Mouse (Mus musculus): ENCODE results near the gene Gm49396. TPM values are rescaled to one million over a fixed set of nuclear protein-coding genes. Genes with fewer than 3 reads are reported as not detected.

The Gm49396 gene
- 3.4 TPM for polyA plus RNA-seq (2014; fragmentation: Illumina TruSeq; extraction: RNeasy Lipid Tissue Mini Kit (QIAGEN cat#74804); ENCODE audit: low read depth, low replicate concordance)

DNA sequence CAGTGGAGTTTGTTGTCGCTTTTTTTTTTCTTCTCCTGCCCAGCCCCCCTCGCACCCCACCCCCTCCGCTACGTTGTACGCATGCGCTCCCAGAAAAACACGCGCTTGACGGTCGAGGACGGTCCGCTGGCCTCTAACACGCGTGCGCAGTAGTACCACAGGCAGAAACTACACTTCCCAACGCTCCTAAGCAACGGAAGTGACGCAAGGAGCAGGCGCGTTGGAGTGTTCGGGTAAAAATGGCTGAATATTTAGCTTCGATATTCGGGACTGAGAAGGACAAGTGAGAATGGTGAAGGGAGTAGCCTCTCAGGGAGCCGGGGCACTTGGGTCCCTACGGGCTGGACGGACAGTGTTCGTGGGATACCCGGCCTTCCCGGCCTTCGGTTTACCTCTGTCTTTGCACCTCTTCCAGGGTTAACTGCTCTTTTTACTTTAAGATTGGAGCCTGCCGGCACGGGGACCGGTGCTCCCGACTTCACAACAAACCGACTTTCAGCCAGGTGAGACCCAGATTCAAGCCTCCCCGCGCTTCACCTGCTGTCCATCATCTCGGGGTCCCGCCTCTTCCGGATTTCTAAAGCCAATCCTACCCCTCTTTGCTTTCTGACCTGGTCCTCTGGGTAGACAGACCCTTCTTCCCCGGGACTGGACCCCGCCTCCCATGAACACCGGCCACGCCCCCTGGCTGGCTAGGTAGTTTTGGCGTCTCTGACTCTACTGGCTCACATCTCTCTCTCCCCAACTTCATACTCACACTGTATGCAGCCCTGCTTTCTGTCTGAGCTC lies at the start of gene Gm49396, which contains the start of the genes U2af1l4 and Psenen:
TSS of gene Gm49396 (plus strand) at position 228 of the 789 bp plus-strand sequence.
TSS of gene U2af1l4 (plus strand) at position 185 of the 789 bp plus-strand sequence.
TSS of gene Psenen (minus strand) at position 511 of the 789 bp plus-strand sequence.

DNA sequence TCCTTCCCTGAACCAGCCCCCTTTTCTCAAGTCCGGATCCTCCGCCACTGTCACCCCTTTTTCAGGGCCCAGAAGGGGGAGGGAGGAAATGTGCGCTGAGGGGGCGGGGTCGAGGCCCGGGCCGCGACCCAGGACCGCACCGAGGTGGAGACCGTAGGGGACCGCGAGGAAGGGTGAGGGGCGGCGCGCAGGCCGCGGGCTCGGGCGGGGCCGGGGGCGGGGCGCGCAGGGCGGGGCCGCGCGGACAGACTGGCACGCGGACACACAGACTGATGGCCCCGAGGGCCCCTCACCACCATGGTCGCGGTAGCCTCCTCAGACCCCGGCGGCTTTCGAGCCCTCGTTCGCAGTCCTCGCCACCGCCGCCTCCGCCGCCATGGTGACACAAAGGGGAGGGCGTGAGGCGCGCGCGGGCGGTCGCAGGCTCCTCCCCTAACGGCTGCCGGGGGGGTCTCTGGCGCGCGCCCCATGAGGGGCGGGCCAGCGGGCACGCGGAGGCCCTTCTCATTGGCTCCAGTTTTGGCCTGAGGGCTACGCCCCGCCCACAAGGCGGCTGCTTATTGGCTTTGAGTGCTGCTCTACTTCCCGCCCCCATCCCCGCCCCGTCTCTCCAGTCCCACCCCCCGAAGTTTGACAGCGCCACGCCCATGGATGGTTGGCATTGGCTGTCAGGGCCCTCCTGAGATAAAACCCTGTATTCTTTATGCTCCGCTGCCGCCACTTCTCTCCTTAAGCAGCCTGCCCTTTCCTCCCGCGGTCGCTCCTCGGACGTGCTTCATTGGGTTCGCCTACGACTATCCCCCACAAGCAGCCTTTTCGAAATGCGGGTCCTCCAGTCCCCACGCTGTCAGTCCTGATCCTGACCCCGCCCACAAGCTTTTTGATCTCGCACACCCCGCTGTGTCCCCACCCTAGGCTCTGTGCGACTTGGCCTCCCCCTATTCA lies 28.2 kb upstream of the Gm49396 start, which contains the start of gene Arhgap33:
TSS of gene Arhgap33 (minus strand) at position 428 of the 945 bp plus-strand sequence.

DNA sequence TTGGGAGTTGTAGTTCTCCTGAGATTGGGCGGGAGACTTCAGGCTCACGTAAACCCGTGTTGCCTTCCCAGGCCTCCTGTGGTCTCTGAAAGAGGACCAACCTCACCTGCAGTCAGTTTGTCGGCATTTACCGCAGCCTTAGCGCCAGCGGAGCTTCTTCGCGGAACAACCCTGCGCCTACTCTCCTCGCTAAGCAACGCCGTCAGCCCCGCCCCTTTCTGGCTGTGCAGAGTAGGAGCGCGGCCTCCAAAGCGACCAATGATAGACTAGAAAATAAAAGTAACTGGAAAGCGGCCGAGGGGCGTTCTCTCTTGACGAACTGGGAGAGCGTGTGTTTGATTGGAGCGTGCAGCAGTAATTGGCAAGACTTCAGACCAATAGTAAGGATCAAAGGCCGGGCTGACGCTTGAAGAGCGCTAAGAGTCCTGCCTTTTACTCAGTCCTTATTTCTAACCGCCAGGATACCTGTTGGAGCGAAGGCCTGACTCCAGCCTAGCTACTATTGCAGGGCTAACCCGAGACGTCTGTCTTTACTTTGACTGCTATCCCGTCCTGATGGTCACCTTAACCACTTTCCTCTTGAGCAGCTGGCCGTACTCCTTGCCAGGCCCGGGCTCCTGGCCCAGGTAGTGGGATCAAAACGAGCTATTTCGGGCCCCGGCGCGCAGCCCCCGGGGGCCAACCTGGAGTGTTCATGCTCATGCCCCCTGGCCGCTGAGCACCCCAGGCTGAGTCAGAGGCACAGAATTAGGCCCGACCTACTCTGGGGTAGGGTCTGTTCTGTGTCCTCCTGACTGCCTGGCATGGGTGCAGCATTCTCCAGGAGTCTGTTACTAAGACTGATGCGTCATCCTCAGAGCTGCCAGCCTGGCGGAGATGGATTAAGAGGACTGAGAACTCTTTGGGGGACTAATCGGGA lies 10.8 kb upstream of the Gm49396 start, which contains the start of the genes Hspb6 and Proser3:
TSS of gene Hspb6 (plus strand) at position 77 of the 919 bp plus-strand sequence.
TSS of gene Proser3 (minus strand) at position 198 of the 919 bp plus-strand sequence.

DNA sequence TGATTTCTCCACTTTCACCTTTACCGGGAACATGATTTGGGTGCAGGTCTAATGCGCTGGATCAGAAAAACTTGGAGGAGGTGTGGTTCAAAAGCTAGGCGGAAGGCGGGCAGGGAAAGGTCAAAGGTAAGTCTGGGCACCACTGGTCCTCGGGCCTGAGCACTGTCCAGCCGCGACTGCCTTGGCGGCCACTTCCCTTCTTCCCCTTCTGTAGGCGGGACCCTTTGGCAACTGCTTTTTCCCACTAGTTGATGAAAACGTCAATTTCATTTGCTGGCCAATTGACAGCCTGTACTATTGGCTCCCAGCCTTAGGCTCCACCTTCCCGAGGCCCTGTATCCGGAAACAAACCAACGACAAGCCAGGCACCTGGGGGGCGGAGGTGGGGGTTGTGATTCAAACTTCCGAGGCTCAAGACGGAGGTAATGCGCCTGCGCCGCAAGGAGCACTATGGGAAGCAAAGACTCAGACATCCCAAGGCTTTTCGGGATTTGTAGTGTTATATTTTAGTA lies 3.6 kb upstream of the Gm49396 start, which contains the start of gene Lin37:
TSS of gene Lin37 (minus strand) at position 396 of the 512 bp plus-strand sequence.

DNA sequence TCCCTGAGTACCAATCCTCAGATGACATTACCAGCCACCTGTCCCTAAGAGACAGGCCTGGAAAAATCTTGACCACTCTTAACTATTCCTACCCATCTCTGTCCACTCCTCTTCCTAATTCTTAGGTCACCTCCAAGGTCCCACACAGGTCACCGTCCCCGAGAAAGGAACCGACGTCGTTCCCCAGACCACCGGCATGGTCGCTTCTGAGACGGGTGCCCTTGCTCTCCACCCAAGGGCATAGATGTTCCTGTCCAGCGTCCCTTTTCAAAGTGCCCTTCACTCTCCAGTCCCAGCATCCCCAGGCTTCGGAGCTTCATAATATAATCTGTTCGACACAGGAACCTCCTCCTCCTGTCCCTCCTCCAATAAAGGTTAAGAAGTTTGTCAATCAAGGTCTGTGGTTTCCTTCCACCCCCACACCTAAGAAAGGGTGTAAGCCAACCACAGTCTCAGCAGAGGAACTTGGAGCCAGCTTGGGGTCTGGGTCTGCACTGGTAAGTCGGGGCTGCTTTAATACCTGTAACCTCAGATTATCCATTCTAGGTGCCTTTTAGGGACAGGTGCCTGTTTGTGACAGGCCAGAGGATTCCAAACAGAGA lies 1.9 kb downstream of the Gm49396 start, which contains the start of gene Igflr1:
TSS of gene Igflr1 (plus strand) at position 458 of the 602 bp plus-strand sequence.

DNA sequence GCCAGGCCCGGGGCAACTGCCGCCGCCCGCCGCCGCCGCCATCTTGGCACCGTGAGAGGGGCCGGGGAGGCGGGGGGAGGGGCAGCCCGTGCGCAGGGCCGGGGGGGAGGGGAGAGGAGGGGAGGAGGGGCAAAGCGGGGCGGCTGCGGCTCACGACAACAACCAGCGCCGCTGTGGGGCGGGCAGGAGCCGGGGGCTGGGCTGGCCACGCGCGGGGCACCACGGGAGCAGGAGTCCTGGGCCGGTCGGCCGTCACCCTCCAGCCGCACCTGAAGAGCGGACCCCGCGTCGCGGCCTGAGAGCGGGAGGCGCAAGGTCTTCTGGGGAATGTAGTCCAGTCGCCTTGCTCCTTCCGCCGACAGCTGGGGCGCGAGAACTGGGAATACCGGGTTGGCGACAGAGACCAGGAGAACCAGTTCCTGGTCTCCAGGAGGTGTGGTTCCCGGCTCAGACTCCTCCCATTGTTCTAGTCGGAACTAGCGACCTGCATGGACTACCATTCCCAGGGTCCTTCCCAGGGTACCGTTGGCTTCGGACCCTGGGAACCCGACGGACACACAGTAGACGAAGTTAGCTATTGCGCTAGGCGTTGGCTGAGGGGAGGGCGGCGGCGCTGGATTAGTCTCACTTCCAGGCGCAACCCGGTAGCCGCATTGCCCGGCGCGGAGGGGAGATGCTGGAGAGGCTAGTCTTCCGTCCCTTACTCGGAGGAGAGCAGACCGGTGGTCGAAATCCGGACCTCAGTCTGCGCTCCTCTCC lies 25.7 kb downstream of the Gm49396 start, which contains the start of gene Kmt2b:
TSS of gene Kmt2b (minus strand) at position 51 of the 759 bp plus-strand sequence.

DNA sequence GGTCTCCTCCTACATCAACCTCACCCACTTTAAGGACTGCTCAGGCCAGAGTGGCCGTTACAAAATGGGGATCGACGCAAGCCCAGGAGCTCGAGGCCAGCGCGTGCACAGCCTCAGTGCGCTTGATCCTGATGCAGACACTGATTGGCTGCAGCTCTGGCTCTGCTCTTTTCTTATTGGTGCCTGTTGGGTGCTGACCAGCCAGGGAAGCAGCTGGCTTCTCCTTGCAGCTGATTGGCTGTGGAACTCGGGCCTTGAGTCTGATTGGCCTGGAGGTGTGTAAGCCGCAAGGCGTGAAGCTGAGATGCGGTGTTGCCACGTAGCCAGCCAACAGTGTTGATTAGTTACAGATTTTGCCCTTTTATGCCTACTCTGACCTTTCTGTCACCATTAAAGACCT lies 35.6 kb downstream of the Gm49396 start, which contains the start of gene Zbtb32:
TSS of gene Zbtb32 (minus strand) at position 124 of the 400 bp plus-strand sequence.

DNA sequence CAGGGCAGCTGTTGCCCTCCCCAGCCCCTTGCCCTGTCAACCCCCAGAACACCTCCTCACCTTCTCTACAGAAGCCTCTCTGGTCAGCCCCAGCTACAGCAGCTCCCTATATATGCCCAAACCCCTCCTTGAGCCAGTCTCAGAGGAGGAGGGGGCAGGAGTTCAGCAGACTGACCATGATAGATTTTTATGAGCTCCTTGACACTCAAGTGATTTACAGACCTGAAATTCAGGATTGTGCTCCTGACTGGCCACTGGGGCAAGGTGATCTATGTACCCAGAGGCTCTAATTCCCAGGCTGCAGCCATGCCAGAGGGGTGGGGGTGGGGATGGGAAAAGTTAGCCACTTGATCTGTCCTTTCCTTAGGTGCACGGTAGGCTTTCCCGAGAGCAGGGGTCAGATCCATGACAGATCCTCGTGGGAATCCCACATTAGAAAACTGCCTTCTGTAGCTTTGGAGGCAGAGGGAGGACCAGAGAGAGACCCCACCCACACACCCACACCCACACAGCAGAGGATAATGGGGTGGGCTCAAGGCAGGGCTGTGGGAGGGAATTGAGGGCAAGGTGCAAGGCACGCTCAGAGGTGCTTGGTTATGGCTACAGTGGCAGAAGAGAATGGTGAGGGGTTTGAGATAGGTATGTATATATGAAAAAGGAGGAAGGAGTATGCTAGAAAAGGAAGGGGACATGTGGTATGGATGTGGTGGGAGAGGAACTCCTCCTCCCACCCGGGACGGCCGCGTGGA lies 49.7 kb downstream of the Gm49396 start, which contains the start of gene Upk1a:
TSS of gene Upk1a (minus strand) at position 194 of the 749 bp plus-strand sequence.

Other genes starting within 250 kb of the Gm49396 start
- 2.3 TPM for gene Syne4, start 248.5 kb upstream of the Gm49396 start, polyA plus RNA-seq (2014; fragmentation: Illumina TruSeq; extraction: RNeasy Lipid Tissue Mini Kit (QIAGEN cat#74804); ENCODE audit: low read depth, low replicate concordance)
- gene E130208F15Rik, start 241.6 kb upstream of the Gm49396 start, polyA plus RNA-seq (2014; fragmentation: Illumina TruSeq; extraction: RNeasy Lipid Tissue Mini Kit (QIAGEN cat#74804); ENCODE audit: low read depth, low replicate concordance) = 1.2 TPM
- 3.0 TPM for gene Sdhaf1, start 239.4 kb upstream of the Gm49396 start, polyA plus RNA-seq (2014; fragmentation: Illumina TruSeq; extraction: RNeasy Lipid Tissue Mini Kit (QIAGEN cat#74804); ENCODE audit: low read depth, low replicate concordance)
- 1.4 TPM for gene Lrfn3, start 200.6 kb upstream of the Gm49396 start, polyA plus RNA-seq (2014; fragmentation: Illumina TruSeq; extraction: RNeasy Lipid Tissue Mini Kit (QIAGEN cat#74804); ENCODE audit: low read depth, low replicate concordance)
- 3.2 TPM for gene Tyrobp, start 149.6 kb upstream of the Gm49396 start, polyA plus RNA-seq (2014; fragmentation: Illumina TruSeq; extraction: RNeasy Lipid Tissue Mini Kit (QIAGEN cat#74804); ENCODE audit: low read depth, low replicate concordance)
- not detected for gene Hcst, start 143.5 kb upstream of the Gm49396 start, polyA plus RNA-seq (2014; fragmentation: Illumina TruSeq; extraction: RNeasy Lipid Tissue Mini Kit (QIAGEN cat#74804); ENCODE audit: low read depth, low replicate concordance)
- not detected for gene Nfkbid, start 141.6 kb upstream of the Gm49396 start, polyA plus RNA-seq (2014; fragmentation: Illumina TruSeq; extraction: RNeasy Lipid Tissue Mini Kit (QIAGEN cat#74804); ENCODE audit: low read depth, low replicate concordance)
- 8.6 TPM for gene Aplp1, start 117.8 kb upstream of the Gm49396 start, polyA plus RNA-seq (2014; fragmentation: Illumina TruSeq; extraction: RNeasy Lipid Tissue Mini Kit (QIAGEN cat#74804); ENCODE audit: low read depth, low replicate concordance)
- gene Kirrel2, start 105.7 kb upstream of the Gm49396 start, polyA plus RNA-seq (2014; fragmentation: Illumina TruSeq; extraction: RNeasy Lipid Tissue Mini Kit (QIAGEN cat#74804); ENCODE audit: low read depth, low replicate concordance) = not detected
- not detected for gene Nphs1, start 105.0 kb upstream of the Gm49396 start, polyA plus RNA-seq (2014; fragmentation: Illumina TruSeq; extraction: RNeasy Lipid Tissue Mini Kit (QIAGEN cat#74804); ENCODE audit: low read depth, low replicate concordance)
- not detected for gene Prodh2, start 69.7 kb upstream of the Gm49396 start, polyA plus RNA-seq (2014; fragmentation: Illumina TruSeq; extraction: RNeasy Lipid Tissue Mini Kit (QIAGEN cat#74804); ENCODE audit: low read depth, low replicate concordance)
- 0.23 TPM for gene Arhgap33, start 28.3 kb upstream of the Gm49396 start, polyA plus RNA-seq (2014; fragmentation: Illumina TruSeq; extraction: RNeasy Lipid Tissue Mini Kit (QIAGEN cat#74804); ENCODE audit: low read depth, low replicate concordance)
- gene Hspb6, start 11.2 kb upstream of the Gm49396 start, polyA plus RNA-seq (2014; fragmentation: Illumina TruSeq; extraction: RNeasy Lipid Tissue Mini Kit (QIAGEN cat#74804); ENCODE audit: low read depth, low replicate concordance) = 50.0 TPM
- 1.5 TPM for gene Proser3, start 11.0 kb upstream of the Gm49396 start, polyA plus RNA-seq (2014; fragmentation: Illumina TruSeq; extraction: RNeasy Lipid Tissue Mini Kit (QIAGEN cat#74804); ENCODE audit: low read depth, low replicate concordance)
- gene Lin37, start 3.5 kb upstream of the Gm49396 start, polyA plus RNA-seq (2014; fragmentation: Illumina TruSeq; extraction: RNeasy Lipid Tissue Mini Kit (QIAGEN cat#74804); ENCODE audit: low read depth, low replicate concordance) = 6.5 TPM
- gene U2af1l4, start within 50 bp of the Gm49396 start, polyA plus RNA-seq (2014; fragmentation: Illumina TruSeq; extraction: RNeasy Lipid Tissue Mini Kit (QIAGEN cat#74804); ENCODE audit: low read depth, low replicate concordance) = 13.9 TPM
- gene Psenen, start 283 bp downstream of the Gm49396 start, polyA plus RNA-seq (2014; fragmentation: Illumina TruSeq; extraction: RNeasy Lipid Tissue Mini Kit (QIAGEN cat#74804); ENCODE audit: low read depth, low replicate concordance) = 31.7 TPM
- not detected for gene Igflr1, start 2.1 kb downstream of the Gm49396 start, polyA plus RNA-seq (2014; fragmentation: Illumina TruSeq; extraction: RNeasy Lipid Tissue Mini Kit (QIAGEN cat#74804); ENCODE audit: low read depth, low replicate concordance)
- 5.8 TPM for gene Kmt2b, start 25.4 kb downstream of the Gm49396 start, polyA plus RNA-seq (2014; fragmentation: Illumina TruSeq; extraction: RNeasy Lipid Tissue Mini Kit (QIAGEN cat#74804); ENCODE audit: low read depth, low replicate concordance)
- gene Zbtb32, start 35.6 kb downstream of the Gm49396 start, polyA plus RNA-seq (2014; fragmentation: Illumina TruSeq; extraction: RNeasy Lipid Tissue Mini Kit (QIAGEN cat#74804); ENCODE audit: low read depth, low replicate concordance) = not detected
- not detected for gene Upk1a, start 49.5 kb downstream of the Gm49396 start, polyA plus RNA-seq (2014; fragmentation: Illumina TruSeq; extraction: RNeasy Lipid Tissue Mini Kit (QIAGEN cat#74804); ENCODE audit: low read depth, low replicate concordance)
- gene Cox6b1, start 62.8 kb downstream of the Gm49396 start, polyA plus RNA-seq (2014; fragmentation: Illumina TruSeq; extraction: RNeasy Lipid Tissue Mini Kit (QIAGEN cat#74804); ENCODE audit: low read depth, low replicate concordance) = 1,385 TPM
- not detected for gene Etv2, start 72.5 kb downstream of the Gm49396 start, polyA plus RNA-seq (2014; fragmentation: Illumina TruSeq; extraction: RNeasy Lipid Tissue Mini Kit (QIAGEN cat#74804); ENCODE audit: low read depth, low replicate concordance)
- not detected for gene Rbm42, start 87.0 kb downstream of the Gm49396 start, polyA plus RNA-seq (2014; fragmentation: Illumina TruSeq; extraction: RNeasy Lipid Tissue Mini Kit (QIAGEN cat#74804); ENCODE audit: low read depth, low replicate concordance)
- 2.0 TPM for gene Haus5, start 101.7 kb downstream of the Gm49396 start, polyA plus RNA-seq (2014; fragmentation: Illumina TruSeq; extraction: RNeasy Lipid Tissue Mini Kit (QIAGEN cat#74804); ENCODE audit: low read depth, low replicate concordance)
- not detected for gene Pmis2, start 108.3 kb downstream of the Gm49396 start, polyA plus RNA-seq (2014; fragmentation: Illumina TruSeq; extraction: RNeasy Lipid Tissue Mini Kit (QIAGEN cat#74804); ENCODE audit: low read depth, low replicate concordance)
- gene 2200002J24Rik, start 135.6 kb downstream of the Gm49396 start, polyA plus RNA-seq (2014; fragmentation: Illumina TruSeq; extraction: RNeasy Lipid Tissue Mini Kit (QIAGEN cat#74804); ENCODE audit: low read depth, low replicate concordance) = not detected
- not detected for gene Atp4a, start 148.9 kb downstream of the Gm49396 start, polyA plus RNA-seq (2014; fragmentation: Illumina TruSeq; extraction: RNeasy Lipid Tissue Mini Kit (QIAGEN cat#74804); ENCODE audit: low read depth, low replicate concordance)
- 14.1 TPM for gene Tmem147, start 166.2 kb downstream of the Gm49396 start, polyA plus RNA-seq (2014; fragmentation: Illumina TruSeq; extraction: RNeasy Lipid Tissue Mini Kit (QIAGEN cat#74804); ENCODE audit: low read depth, low replicate concordance)
- gene Gapdhs, start 180.3 kb downstream of the Gm49396 start, polyA plus RNA-seq (2014; fragmentation: Illumina TruSeq; extraction: RNeasy Lipid Tissue Mini Kit (QIAGEN cat#74804); ENCODE audit: low read depth, low replicate concordance) = not detected
- 12.7 TPM for gene Sbsn, start 188.1 kb downstream of the Gm49396 start, polyA plus RNA-seq (2014; fragmentation: Illumina TruSeq; extraction: RNeasy Lipid Tissue Mini Kit (QIAGEN cat#74804); ENCODE audit: low read depth, low replicate concordance)
- gene Dmkn, start 200.4 kb downstream of the Gm49396 start, polyA plus RNA-seq (2014; fragmentation: Illumina TruSeq; extraction: RNeasy Lipid Tissue Mini Kit (QIAGEN cat#74804); ENCODE audit: low read depth, low replicate concordance) = 7.0 TPM
- gene Krtdap, start 224.6 kb downstream of the Gm49396 start, polyA plus RNA-seq (2014; fragmentation: Illumina TruSeq; extraction: RNeasy Lipid Tissue Mini Kit (QIAGEN cat#74804); ENCODE audit: low read depth, low replicate concordance) = not detected

Data from adrenal gland, adult 10 weeks (tissue).